Mouse (Mus musculus) heart, adult 18-20 months (tissue): ENCODE measurements around the gene Tnfrsf22. TPM values are rescaled to one million over a fixed set of nuclear protein-coding genes. Genes with fewer than 3 reads are reported as not detected.
A peak's percentile ranks its signal among the peaks of the same experiment; 100 is the strongest.

Source experiments
- DNase-seq, 2 experiments: peaks; one replicate each; pipeline ENCODE4 v3.0.0; 2021 to 2022; ENCODE audit warnings: mixed read lengths in 1 of 2
- total RNA-seq, 2 experiments: library from RNA; stranded (reverse); gene quantifications; 2 replicates each; pipeline ENCODE4 v1.2.3; 2021

Tnfrsf22 gene
- total RNA-seq, 2 experiments from 2014 or later: 2.7 to 3.3 TPM

GRCm38 (mm10) chr7:143631503-143631902, 18.0 kb downstream of the Tnfrsf22 start:
- DNase-seq: no peak

- no peak for DNase-seq
Measured at GRCm38 (mm10) chr7:143629501-143629900, 20.0 kb downstream of the Tnfrsf22 start.

- DNase-seq: no peak
Measured at GRCm38 (mm10) chr7:143628540-143628939, 20.9 kb downstream of the Tnfrsf22 start, which contains the start of gene Tnfrsf26. TSS of gene Tnfrsf26 (minus strand) at chr7:143628722.

GRCm38 (mm10) chr7:143627555-143628286, 21.7 kb downstream of the Tnfrsf22 start:
- DNase-seq: peak in 1 of 2 experiments; percentile 28

GRCm38 (mm10) chr7:143626178-143626577, 23.3 kb downstream of the Tnfrsf22 start:
- no peak for DNase-seq

- no peak for DNase-seq
Measured at GRCm38 (mm10) chr7:143625151-143625550, 24.3 kb downstream of the Tnfrsf22 start.

- DNase-seq: no peak
Measured at GRCm38 (mm10) chr7:143624561-143624960, 24.9 kb downstream of the Tnfrsf22 start.

GRCm38 (mm10) chr7:143620951-143621350, 28.5 kb downstream of the Tnfrsf22 start:
- DNase-seq: no peak

- DNase-seq: peak; percentile 42 to 68
Measured at GRCm38 (mm10) chr7:143614404-143615135, 34.9 kb downstream of the Tnfrsf22 start.

- no peak for DNase-seq
Measured at GRCm38 (mm10) chr7:143612215-143612614, 37.2 kb downstream of the Tnfrsf22 start.

- no peak for DNase-seq
Measured at GRCm38 (mm10) chr7:143605321-143605720, 44.1 kb downstream of the Tnfrsf22 start.

GRCm38 (mm10) chr7:143604889-143605288, 44.6 kb downstream of the Tnfrsf22 start:
- DNase-seq: no peak

GRCm38 (mm10) chr7:143601705-143602104, 47.8 kb downstream of the Tnfrsf22 start:
- no peak for DNase-seq

GRCm38 (mm10) chr7:143600231-143600740, 49.2 kb downstream of the Tnfrsf22 start:
- no peak for DNase-seq

- DNase-seq: peak; percentile 97 to 98
Measured at GRCm38 (mm10) chr7:143599428-143600230, 49.8 kb downstream of the Tnfrsf22 start, which contains the start of gene Cars. TSS of gene Cars (minus strand) at chr7:143600090.

GRCm38 (mm10) chr7:143594865-143595264, 54.6 kb downstream of the Tnfrsf22 start:
- DNase-seq: no peak

- no peak for DNase-seq
Measured at GRCm38 (mm10) chr7:143592255-143592654, 57.2 kb downstream of the Tnfrsf22 start.

GRCm38 (mm10) chr7:143588006-143588405, 61.5 kb downstream of the Tnfrsf22 start:
- DNase-seq: peak; percentile 66 to 85

GRCm38 (mm10) chr7:143587586-143587985, 61.9 kb downstream of the Tnfrsf22 start:
- peak; percentile 57 to 69 for DNase-seq
